Mouse (Mus musculus): ENCODE results near the gene Mc3r. TPM values are rescaled to one million over a fixed set of nuclear protein-coding genes. Genes with fewer than 3 reads are reported as not detected.

The Mc3r gene
- total and polyA plus RNA-seq, 3 experiments = 0.05 TPM; not detected in 2

DNA sequence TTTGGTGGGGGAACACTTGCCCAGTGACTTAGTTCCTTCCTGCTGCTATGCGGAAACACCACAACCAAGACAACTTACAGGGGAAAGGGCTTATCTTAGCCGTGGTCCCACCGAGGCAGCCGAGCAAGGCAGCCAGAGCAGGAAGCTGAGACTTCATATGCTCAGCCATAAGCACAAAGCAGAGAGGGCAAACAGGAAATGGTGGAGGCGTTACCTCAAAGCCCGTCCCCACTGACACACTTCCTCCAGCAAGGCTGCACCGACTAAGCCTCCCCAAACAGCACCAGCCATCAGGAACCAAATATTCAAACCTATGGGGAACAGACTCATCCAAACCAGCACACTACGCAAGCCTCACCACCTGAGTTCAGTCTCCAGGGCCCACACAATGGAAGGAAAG is 26.4 kb downstream of the Mc3r start:
- H3K36me3 ChIP-seq (replicated peaks) = no peaks in the 10 kb centered on the region
- H3K4me3 ChIP-seq (ENCODE audit: low read depth, low read length) = no peak overlapping the region
- H3K9me3 ChIP-seq (replicated peaks) = peaks cover 51% of the 10 kb centered on the region
- no peak for DNase-seq (ENCODE audit: low spot score)
- no peaks in the 10 kb centered on the region for H3K4me1 ChIP-seq (ENCODE audit: insufficient read depth, low read depth, low read length)
- H3K27me3 ChIP-seq (ENCODE audit: insufficient read depth, low read length) = no peaks in the 10 kb centered on the region
- TF ChIP-seq GATA1 (IDR thresholded peaks at IDR 0.05; ENCODE audit: borderline replicate concordance, low read length) (no peak), CTCF (IDR thresholded peaks at IDR 0.05; ENCODE audit: low read depth, low read length) (no peak), GATA2 (IDR thresholded peaks at IDR 0.05; ENCODE audit: borderline replicate concordance, low read depth, low read length) (no peak), TAL1 (conservative IDR thresholded peaks at IDR 0.05; ENCODE audit: low read depth, low read length) (no peak), POLR2AphosphoS5 (IDR thresholded peaks at IDR 0.05; ENCODE audit: insufficient replicate concordance, low read depth, low read length) (no peak)
- no peak for ATAC-seq (ENCODE audit: extremely low read depth, insufficient number of reproducible peaks, low FRiP score, poor library complexity, severe bottlenecking)

DNA sequence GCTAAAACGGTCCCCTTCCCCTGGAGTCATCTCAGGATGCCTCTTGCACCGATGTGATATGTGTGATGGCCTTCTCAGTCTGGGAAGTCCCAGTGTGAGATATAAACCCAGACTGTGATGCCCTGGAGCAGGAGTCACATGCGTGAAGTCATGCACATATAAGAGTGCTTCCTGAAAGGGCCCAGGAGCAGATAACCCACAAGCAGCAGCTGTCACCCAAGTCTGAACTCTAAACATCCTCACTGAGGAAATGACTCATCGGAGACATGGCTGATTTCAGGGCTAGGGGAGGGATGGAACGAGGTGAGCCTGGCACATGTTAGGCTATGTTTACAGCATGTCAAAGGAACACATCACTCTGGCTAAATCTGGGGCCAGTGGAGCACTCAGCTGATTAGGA is 27.9 kb downstream of the Mc3r start:
- no peaks in the 10 kb centered on the region for H3K36me3 ChIP-seq (replicated peaks)
- ATAC-seq (ENCODE audit: extremely low read depth, insufficient number of reproducible peaks, low FRiP score, poor library complexity, severe bottlenecking) (no peak), DNase-seq (ENCODE audit: low spot score) (no peak)
- TF ChIP-seq GATA1 (IDR thresholded peaks at IDR 0.05; ENCODE audit: borderline replicate concordance, low read length) (no peak), TAL1 (conservative IDR thresholded peaks at IDR 0.05; ENCODE audit: low read depth, low read length) (no peak), CTCF (IDR thresholded peaks at IDR 0.05; ENCODE audit: low read depth, low read length) (no peak), GATA2 (IDR thresholded peaks at IDR 0.05; ENCODE audit: borderline replicate concordance, low read depth, low read length) (no peak), POLR2AphosphoS5 (IDR thresholded peaks at IDR 0.05; ENCODE audit: insufficient replicate concordance, low read depth, low read length) (no peak)
- no peaks in the 10 kb centered on the region for H3K27me3 ChIP-seq (ENCODE audit: insufficient read depth, low read length)
- peaks cover 48% of the 10 kb centered on the region for H3K9me3 ChIP-seq (replicated peaks)
- no peaks in the 10 kb centered on the region for H3K4me1 ChIP-seq (ENCODE audit: insufficient read depth, low read depth, low read length)
- no peak overlapping the region for H3K4me3 ChIP-seq (ENCODE audit: low read depth, low read length)

- no peaks in the 10 kb centered on the region for H3K36me3 ChIP-seq (replicated peaks)
- no peaks in the 10 kb centered on the region for H3K27me3 ChIP-seq (ENCODE audit: insufficient read depth, low read length)
- no peaks in the 10 kb centered on the region for H3K4me1 ChIP-seq (ENCODE audit: insufficient read depth, low read depth, low read length)
- no peak overlapping the region for H3K4me3 ChIP-seq (ENCODE audit: low read depth, low read length)
- TF ChIP-seq GATA2 (IDR thresholded peaks at IDR 0.05; ENCODE audit: borderline replicate concordance, low read depth, low read length) (no peak), TAL1 (conservative IDR thresholded peaks at IDR 0.05; ENCODE audit: low read depth, low read length) (no peak), GATA1 (IDR thresholded peaks at IDR 0.05; ENCODE audit: borderline replicate concordance, low read length) (no peak), POLR2AphosphoS5 (IDR thresholded peaks at IDR 0.05; ENCODE audit: insufficient replicate concordance, low read depth, low read length) (no peak), CTCF (IDR thresholded peaks at IDR 0.05; ENCODE audit: low read depth, low read length) (no peak)
- no peak for ATAC-seq (ENCODE audit: extremely low read depth, insufficient number of reproducible peaks, low FRiP score, poor library complexity, severe bottlenecking)
- H3K9me3 ChIP-seq (replicated peaks) = peaks cover 55% of the 10 kb centered on the region
- DNase-seq (ENCODE audit: low spot score) = no peak
Measured at GRCm38 (mm10) chr2:172278979-172279378, 30.7 kb downstream of the Mc3r start.

DNA sequence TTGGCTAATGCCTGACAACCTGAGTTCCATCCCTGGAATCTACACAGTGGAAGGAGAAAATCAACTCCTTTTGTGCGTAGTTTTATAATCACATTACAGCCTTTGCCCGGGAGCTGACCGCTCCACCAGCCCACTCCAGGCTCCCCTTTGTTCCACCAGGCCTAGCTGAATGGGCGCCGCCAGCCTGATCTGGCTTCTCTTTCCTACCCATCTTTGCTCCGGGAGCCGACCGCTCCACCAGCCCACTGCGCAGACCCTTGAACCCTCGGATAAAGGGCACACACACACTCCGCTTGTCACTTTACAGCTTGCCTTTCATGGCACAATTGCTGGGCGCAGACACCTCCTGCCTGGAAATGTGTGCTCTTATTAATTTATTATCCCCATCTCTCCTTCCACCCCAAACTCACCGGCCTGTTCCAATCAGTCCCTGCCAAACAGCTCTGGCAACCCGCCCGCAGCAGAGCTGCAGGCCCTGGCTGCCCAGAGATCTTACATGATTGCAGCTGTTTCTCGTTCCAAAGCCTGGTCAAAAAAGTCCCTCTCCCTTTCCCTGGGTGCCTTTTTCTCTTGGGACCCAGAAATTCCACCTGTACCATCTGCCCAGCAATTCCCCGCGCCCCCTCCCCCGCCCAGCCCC is 33.9 kb downstream of the Mc3r start:
- no peaks in the 10 kb centered on the region for H3K4me1 ChIP-seq (ENCODE audit: insufficient read depth, low read depth, low read length)
- no peaks in the 10 kb centered on the region for H3K36me3 ChIP-seq (replicated peaks)
- ATAC-seq (ENCODE audit: extremely low read depth, insufficient number of reproducible peaks, low FRiP score, poor library complexity, severe bottlenecking) (no peak), DNase-seq (ENCODE audit: low spot score) (no peak)
- peaks cover 52% of the 10 kb centered on the region for H3K9me3 ChIP-seq (replicated peaks)
- TF ChIP-seq CTCF (IDR thresholded peaks at IDR 0.05; ENCODE audit: low read depth, low read length) = no peak
- TF ChIP-seq POLR2AphosphoS5 (IDR thresholded peaks at IDR 0.05; ENCODE audit: insufficient replicate concordance, low read depth, low read length) = no peak
- TF ChIP-seq GATA2 (IDR thresholded peaks at IDR 0.05; ENCODE audit: borderline replicate concordance, low read depth, low read length) = no peak
- TF ChIP-seq GATA1 (IDR thresholded peaks at IDR 0.05; ENCODE audit: borderline replicate concordance, low read length) = no peak
- TF ChIP-seq TAL1 (conservative IDR thresholded peaks at IDR 0.05; ENCODE audit: low read depth, low read length) = no peak
- no peaks in the 10 kb centered on the region for H3K27me3 ChIP-seq (ENCODE audit: insufficient read depth, low read length)
- H3K4me3 ChIP-seq (ENCODE audit: low read depth, low read length) = no peak overlapping the region

DNA sequence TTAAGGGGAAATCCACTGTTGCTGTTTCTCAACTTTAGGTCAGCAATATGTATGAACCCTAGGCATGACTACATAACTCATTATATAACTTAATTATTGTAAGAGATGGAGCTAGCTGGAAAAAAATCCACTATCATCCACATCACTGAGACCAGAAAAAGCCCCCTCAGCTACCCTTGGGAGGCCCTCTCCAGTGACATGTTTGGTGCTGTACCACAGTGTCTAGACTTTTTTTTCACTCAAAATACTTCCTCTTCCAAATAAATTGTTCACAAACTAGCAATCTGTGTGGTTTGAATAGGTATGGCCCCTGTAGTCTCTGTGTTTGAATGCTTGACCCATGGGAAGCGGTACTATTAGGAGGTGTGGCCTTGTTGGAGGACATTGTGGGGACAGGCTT is 39.4 kb downstream of the Mc3r start:
- no peaks in the 10 kb centered on the region for H3K4me1 ChIP-seq (ENCODE audit: insufficient read depth, low read depth, low read length)
- DNase-seq (ENCODE audit: low spot score) (no peak), ATAC-seq (ENCODE audit: extremely low read depth, insufficient number of reproducible peaks, low FRiP score, poor library complexity, severe bottlenecking) (no peak)
- peaks cover 62% of the 10 kb centered on the region for H3K9me3 ChIP-seq (replicated peaks)
- no peaks in the 10 kb centered on the region for H3K36me3 ChIP-seq (replicated peaks)
- H3K27me3 ChIP-seq (ENCODE audit: insufficient read depth, low read length) = no peaks in the 10 kb centered on the region
- no peak overlapping the region for H3K4me3 ChIP-seq (ENCODE audit: low read depth, low read length)
- TF ChIP-seq GATA1 (IDR thresholded peaks at IDR 0.05; ENCODE audit: borderline replicate concordance, low read length) (no peak), GATA2 (IDR thresholded peaks at IDR 0.05; ENCODE audit: borderline replicate concordance, low read depth, low read length) (no peak), POLR2AphosphoS5 (IDR thresholded peaks at IDR 0.05; ENCODE audit: insufficient replicate concordance, low read depth, low read length) (no peak)

DNA sequence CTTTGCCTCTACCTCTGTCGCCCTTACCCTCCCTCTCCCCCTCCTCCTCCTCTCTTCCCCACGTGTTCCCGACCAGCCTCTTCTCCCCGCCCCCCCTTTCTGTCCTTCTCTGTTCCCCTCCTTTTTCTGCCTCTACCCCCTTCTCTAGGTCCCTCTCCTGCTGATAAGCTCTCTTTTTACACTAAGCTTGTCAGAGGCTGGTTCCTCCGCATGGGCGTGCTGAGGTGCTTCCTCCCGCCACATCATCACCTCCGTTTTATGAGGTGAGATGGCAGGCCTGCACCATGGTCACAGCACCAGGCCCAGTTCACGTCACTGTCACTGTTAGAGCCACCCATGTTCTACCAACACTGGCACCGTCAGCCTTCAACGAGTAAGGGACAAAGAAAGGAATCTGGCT is 40.7 kb downstream of the Mc3r start:
- no peaks in the 10 kb centered on the region for H3K36me3 ChIP-seq (replicated peaks)
- no peak for TF ChIP-seq CTCF (IDR thresholded peaks at IDR 0.05; ENCODE audit: low read depth, low read length)
- TF ChIP-seq GATA2 (IDR thresholded peaks at IDR 0.05; ENCODE audit: borderline replicate concordance, low read depth, low read length) = no peak
- TF ChIP-seq POLR2AphosphoS5 (IDR thresholded peaks at IDR 0.05; ENCODE audit: insufficient replicate concordance, low read depth, low read length) = no peak
- DNase-seq (ENCODE audit: low spot score) (no peak), ATAC-seq (ENCODE audit: extremely low read depth, insufficient number of reproducible peaks, low FRiP score, poor library complexity, severe bottlenecking) (no peak)
- H3K9me3 ChIP-seq (replicated peaks) = peaks cover 60% of the 10 kb centered on the region
- H3K27me3 ChIP-seq (ENCODE audit: insufficient read depth, low read length) = no peaks in the 10 kb centered on the region
- no peaks in the 10 kb centered on the region for H3K4me1 ChIP-seq (ENCODE audit: insufficient read depth, low read depth, low read length)
- H3K4me3 ChIP-seq (ENCODE audit: low read depth, low read length) = no peak overlapping the region
